Mouse (Mus musculus): ENCODE results near the gene Ipo5. TPM values are rescaled to one million over a fixed set of nuclear protein-coding genes. Genes with fewer than 3 reads are reported as not detected.
A peak's percentile ranks its signal among the peaks of the same experiment; 100 is the strongest.

Ipo5 gene
- polyA plus RNA-seq, 1 experiment from 2014 or later: 34.9 TPM

DNA sequence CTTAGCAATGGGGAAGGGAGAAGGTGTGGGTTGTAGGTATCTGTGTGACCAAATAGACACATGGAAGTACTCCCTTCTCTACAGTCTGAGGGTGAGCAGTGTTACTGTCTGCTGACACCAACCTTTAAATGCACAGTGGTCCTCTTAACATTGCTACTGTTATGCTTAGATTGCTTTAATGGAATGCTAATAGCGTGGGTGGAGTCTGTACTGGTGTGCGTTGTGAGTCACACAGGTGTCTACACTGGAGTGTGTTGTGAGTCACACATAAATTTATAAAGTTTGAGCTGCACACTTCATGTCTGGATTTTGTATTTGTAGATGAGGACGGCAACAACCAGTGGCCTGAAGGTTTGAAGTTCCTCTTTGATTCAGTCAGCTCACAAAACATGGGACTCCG is 10.8 kb downstream of the Ipo5 start:
- Histone ChIP-seq H3K4me1 (replicated peaks) (no peaks in the 10 kb centered on the region), H3K27ac (replicated peaks) (no peak overlapping the region), H3K36me3 (replicated peaks) (peaks cover 89% of the 10 kb centered on the region), H3K4me2 (no peak overlapping the region), H3K9me3 (replicated peaks) (no peaks in the 10 kb centered on the region), H3K9ac (no peak overlapping the region), H3K27me3 (no peaks in the 10 kb centered on the region), H3K4me3 (replicated peaks) (no peak overlapping the region)
- ATAC-seq (ENCODE audit: insufficient read depth): no peak
- WGBS (ENCODE audit: insufficient replicate concordance): 82% methylated on average over 4 of the region's 4 CpGs

DNA sequence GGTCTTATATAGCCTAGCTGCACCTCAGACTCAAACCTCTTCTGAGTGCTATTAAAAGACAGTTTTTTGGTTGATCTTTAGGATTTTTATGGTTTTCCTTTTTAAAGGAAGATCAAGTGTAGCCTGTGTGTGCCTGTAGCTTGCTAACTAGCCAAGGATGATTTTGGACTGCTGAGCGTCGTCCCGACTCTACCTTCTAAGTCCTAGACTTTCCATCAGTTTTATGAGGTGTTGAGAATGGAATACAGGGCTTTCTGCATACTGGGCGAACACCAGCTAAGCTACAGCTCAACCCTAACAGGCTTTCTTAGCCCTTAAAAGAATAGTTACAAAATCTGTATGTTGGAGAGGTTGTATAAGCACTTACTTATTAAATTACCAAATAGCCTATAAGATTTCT is 13.0 kb downstream of the Ipo5 start:
- peaks cover 98% of the 10 kb centered on the region for H3K36me3 ChIP-seq (replicated peaks)
- 81% methylated on average over 4 of the region's 4 CpGs for WGBS (ENCODE audit: insufficient replicate concordance)

DNA sequence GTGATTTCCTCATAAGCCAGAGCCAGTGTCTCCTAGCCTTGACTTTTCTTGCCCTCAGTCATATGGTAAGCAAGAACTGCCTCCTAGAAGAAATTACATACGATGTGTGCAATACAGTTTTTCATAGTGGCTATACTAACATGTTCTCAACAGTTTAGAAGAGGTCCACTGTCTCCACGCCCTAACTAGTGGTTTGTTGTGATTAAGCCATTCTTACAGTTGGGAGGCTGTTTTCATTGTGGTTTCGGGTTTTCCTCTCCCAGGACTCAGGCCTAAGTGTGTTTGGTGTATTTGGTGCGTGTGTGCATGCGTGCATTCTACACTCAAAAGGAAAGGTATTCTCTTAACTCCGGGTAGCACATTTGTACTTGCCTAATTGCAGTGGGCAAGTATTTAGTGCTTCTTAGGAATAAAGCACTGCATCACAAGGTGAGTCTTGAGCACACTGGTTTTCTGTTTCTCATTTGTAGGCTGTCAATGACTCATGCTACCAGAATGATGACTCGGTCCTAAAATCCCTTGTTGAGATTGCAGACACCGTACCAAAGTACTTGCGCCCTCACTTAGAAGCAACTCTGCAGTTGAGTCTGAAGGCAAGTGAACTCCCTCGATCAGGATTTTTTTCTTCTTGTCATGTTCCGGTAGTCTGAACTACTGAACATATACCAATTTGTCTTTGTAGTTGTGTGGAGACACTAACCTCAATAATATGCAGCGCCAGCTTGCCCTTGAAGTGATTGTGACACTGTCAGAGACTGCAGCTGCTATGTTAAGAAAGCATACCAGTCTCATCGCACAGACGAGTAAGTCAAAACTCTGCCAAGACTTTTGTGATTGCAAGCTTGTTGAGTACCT is 14.9 kb downstream of the Ipo5 start:
- no peak for ATAC-seq (ENCODE audit: insufficient read depth)

More for the DNA sequence above, 13.0 kb downstream of the Ipo5 start:
- Histone ChIP-seq H3K9ac (no peak overlapping the region), H3K4me2 (no peak overlapping the region), H3K27me3 (no peaks in the 10 kb centered on the region), H3K4me3 (replicated peaks) (no peak overlapping the region), H3K9me3 (replicated peaks) (no peaks in the 10 kb centered on the region), H3K27ac (replicated peaks) (no peak overlapping the region), H3K4me1 (replicated peaks) (no peaks in the 10 kb centered on the region)
- ATAC-seq (ENCODE audit: insufficient read depth): no peak

DNA sequence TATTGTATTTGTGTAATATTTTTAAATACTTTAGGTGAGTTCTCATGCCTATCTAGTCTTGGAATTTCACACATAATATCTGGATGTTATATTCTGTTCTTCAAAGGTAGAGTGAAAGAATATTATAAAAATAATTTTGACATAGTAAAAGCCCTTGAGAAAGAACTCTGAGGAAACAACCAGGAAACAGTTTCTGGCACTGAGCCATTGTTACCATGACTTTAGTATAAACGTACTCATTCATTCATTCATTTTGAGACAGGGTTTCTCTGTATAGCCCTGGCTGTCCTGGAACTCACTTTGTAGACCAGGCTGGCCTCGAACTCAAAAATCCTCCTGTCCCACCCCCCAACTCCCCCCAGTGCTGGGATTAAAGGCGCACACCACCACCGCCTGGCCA is 20.2 kb downstream of the Ipo5 start:
- Histone ChIP-seq H3K27me3 (no peaks in the 10 kb centered on the region), H3K9me3 (replicated peaks) (no peaks in the 10 kb centered on the region), H3K4me2 (no peak overlapping the region), H3K4me3 (replicated peaks) (no peak overlapping the region), H3K9ac (no peak overlapping the region), H3K27ac (replicated peaks) (no peak overlapping the region), H3K4me1 (replicated peaks) (no peaks in the 10 kb centered on the region), H3K36me3 (replicated peaks) (peaks cover 91% of the 10 kb centered on the region)
- WGBS (ENCODE audit: insufficient replicate concordance): 74% methylated on average over 4 of the region's 4 CpGs
- no peak for ATAC-seq (ENCODE audit: insufficient read depth)

More for the DNA sequence above, 14.9 kb downstream of the Ipo5 start:
- Histone ChIP-seq H3K9ac (no peak overlapping the region), H3K36me3 (replicated peaks) (peaks cover 97% of the 10 kb centered on the region), H3K27ac (replicated peaks) (no peak overlapping the region), H3K27me3 (no peaks in the 10 kb centered on the region), H3K4me3 (replicated peaks) (no peak overlapping the region), H3K4me2 (no peak overlapping the region), H3K4me1 (replicated peaks) (no peaks in the 10 kb centered on the region), H3K9me3 (replicated peaks) (no peaks in the 10 kb centered on the region)
- 83% methylated on average over 14 of the region's 14 CpGs for WGBS (ENCODE audit: insufficient replicate concordance)

DNA sequence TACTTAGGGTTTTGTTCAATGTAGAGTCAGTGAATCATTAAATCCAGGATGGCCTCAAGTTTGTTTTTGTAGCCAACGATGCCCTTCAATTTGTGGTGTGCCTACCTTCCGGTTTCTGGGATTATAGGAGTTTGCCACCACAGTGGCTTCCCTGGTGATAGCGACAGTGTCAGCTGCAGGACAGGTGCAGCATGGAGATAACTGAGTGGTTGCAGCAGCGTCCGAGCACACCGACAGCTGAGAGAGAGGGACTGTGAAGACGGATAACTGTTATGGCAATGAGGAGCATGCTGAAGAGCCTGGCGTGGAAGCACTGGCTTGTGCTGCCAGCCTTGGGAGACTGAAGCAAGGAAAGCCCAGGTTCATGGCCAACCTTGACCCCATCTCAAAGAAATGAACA is 22.6 kb downstream of the Ipo5 start:
- H3K27me3 ChIP-seq: no peaks in the 10 kb centered on the region
- H3K4me3 ChIP-seq (replicated peaks): no peak overlapping the region
- H3K4me1 ChIP-seq (replicated peaks): no peaks in the 10 kb centered on the region
- H3K9me3 ChIP-seq (replicated peaks): no peaks in the 10 kb centered on the region
- no peak overlapping the region for H3K27ac ChIP-seq (replicated peaks)
- H3K4me2 ChIP-seq: no peak overlapping the region
- ATAC-seq (ENCODE audit: insufficient read depth): peak; percentile 73
- 44% methylated on average over 8 of the region's 8 CpGs for WGBS (ENCODE audit: insufficient replicate concordance)
- H3K36me3 ChIP-seq (replicated peaks): peaks cover 93% of the 10 kb centered on the region
- no peak overlapping the region for H3K9ac ChIP-seq

DNA sequence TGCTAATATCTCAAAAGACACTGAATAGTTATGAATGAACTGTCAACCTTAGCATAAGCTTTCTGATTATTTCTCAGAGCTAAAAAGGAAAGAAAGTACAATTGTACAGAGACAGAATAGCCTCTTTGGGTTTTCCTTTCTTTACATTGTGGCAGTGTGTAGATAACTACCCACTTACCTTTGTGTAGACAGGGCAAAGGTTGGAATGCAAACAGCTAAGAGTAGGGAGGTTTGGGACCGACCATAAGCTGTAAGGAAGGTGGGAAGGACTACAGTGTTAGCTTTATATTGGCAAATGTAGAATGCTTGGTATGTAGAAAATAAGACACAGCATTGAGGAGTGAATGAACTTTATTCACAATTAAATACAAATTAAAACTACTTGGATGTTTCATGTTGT is 26.1 kb downstream of the Ipo5 start:
- ATAC-seq (ENCODE audit: insufficient read depth): no peak
- no peak overlapping the region for H3K4me2 ChIP-seq
- H3K36me3 ChIP-seq (replicated peaks): peaks cover 98% of the 10 kb centered on the region
- H3K9me3 ChIP-seq (replicated peaks): no peaks in the 10 kb centered on the region
- H3K27me3 ChIP-seq: no peaks in the 10 kb centered on the region
- H3K27ac ChIP-seq (replicated peaks): no peak overlapping the region
- H3K4me1 ChIP-seq (replicated peaks): no peaks in the 10 kb centered on the region
- H3K4me3 ChIP-seq (replicated peaks): no peak overlapping the region
- H3K9ac ChIP-seq: no peak overlapping the region
- whole genome bisulfite sequencing (ENCODE audit: insufficient replicate concordance): 76% methylated on average over 1 of the region's 1 CpGs

DNA sequence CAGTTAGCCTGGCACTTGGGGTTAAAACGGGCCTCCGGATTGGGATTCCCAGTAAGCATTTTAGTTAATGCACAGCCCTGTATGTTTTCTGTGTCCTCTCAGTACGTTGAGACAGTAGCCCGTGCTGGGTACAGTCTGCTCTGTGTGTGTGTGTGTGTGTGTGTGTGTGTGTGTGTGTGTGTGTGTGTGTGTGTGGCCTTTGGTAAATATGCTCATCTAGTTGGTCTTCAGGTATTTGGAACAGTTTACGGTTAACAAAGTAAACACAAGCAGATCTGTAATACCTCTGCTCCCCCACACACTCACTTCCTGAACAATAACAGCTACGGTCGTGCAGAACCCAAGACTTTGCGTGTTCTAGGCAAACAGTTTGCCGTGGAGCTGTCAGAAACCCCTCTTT is 31.8 kb downstream of the Ipo5 start:
- Histone ChIP-seq H3K4me1 (replicated peaks) (no peaks in the 10 kb centered on the region), H3K27ac (replicated peaks) (no peak overlapping the region), H3K27me3 (no peaks in the 10 kb centered on the region), H3K9me3 (replicated peaks) (no peaks in the 10 kb centered on the region), H3K36me3 (replicated peaks) (peaks cover 97% of the 10 kb centered on the region), H3K9ac (no peak overlapping the region), H3K4me2 (no peak overlapping the region), H3K4me3 (replicated peaks) (no peak overlapping the region)
- 85% methylated on average over 9 of the region's 9 CpGs for WGBS (ENCODE audit: insufficient replicate concordance)
- ATAC-seq (ENCODE audit: insufficient read depth): no peak

DNA sequence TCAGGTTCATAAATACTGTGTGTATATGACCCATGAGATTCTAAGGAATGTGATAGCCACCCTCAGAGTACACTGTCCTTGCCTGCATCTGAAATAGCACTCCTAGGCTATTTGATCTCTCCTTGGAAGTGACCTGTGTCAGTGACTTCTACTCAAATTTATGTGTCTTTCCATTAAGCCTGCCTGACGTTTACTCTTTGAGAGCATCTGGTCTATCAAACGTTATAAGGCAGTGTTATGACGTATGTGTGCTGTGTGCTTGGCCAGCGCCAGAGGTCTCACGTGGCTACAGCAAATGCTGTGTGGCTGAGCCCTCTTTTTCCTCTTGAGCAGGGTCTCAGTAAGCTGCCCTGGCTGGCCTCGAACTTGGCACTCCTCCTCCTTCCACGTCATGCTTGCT is 34.1 kb downstream of the Ipo5 start:
- H3K27ac ChIP-seq (replicated peaks): no peak overlapping the region
- WGBS (ENCODE audit: insufficient replicate concordance): 75% methylated on average over 7 of the region's 7 CpGs
- no peak overlapping the region for H3K9ac ChIP-seq
- H3K9me3 ChIP-seq (replicated peaks): no peaks in the 10 kb centered on the region
- peaks cover 92% of the 10 kb centered on the region for H3K36me3 ChIP-seq (replicated peaks)
- H3K4me3 ChIP-seq (replicated peaks): no peak overlapping the region
- H3K4me2 ChIP-seq: no peak overlapping the region
- H3K27me3 ChIP-seq: no peaks in the 10 kb centered on the region
- no peaks in the 10 kb centered on the region for H3K4me1 ChIP-seq (replicated peaks)
- ATAC-seq (ENCODE audit: insufficient read depth): no peak

DNA sequence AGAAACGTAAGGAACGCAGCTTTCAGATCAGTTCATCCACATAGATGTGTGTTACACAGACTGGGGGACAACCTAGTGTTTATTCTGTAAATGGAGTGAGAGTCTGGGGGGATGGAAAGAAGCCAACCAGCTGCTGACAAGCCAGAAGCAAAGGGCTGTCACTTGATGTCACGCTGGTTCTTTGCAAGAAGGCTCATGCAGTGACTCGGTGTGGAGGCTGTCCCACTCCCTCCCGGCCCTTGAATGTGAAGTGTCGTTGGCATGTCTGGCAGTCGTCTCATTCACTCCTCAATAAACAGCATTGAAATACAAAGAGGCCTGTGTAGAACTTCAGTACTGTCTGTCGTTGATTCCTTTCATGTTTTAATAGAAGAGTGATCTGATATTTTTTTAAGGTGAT is 36.1 kb downstream of the Ipo5 start:
- H3K36me3 ChIP-seq (replicated peaks): peaks cover 73% of the 10 kb centered on the region
- ATAC-seq (ENCODE audit: insufficient read depth): no peak
- H3K27ac ChIP-seq (replicated peaks): no peak overlapping the region
- H3K27me3 ChIP-seq: no peaks in the 10 kb centered on the region
- WGBS (ENCODE audit: insufficient replicate concordance): 86% methylated on average over 8 of the region's 8 CpGs
- H3K4me2 ChIP-seq: no peak overlapping the region
- no peak overlapping the region for H3K4me3 ChIP-seq (replicated peaks)
- no peak overlapping the region for H3K9ac ChIP-seq
- no peaks in the 10 kb centered on the region for H3K4me1 ChIP-seq (replicated peaks)
- H3K9me3 ChIP-seq (replicated peaks): no peaks in the 10 kb centered on the region

DNA sequence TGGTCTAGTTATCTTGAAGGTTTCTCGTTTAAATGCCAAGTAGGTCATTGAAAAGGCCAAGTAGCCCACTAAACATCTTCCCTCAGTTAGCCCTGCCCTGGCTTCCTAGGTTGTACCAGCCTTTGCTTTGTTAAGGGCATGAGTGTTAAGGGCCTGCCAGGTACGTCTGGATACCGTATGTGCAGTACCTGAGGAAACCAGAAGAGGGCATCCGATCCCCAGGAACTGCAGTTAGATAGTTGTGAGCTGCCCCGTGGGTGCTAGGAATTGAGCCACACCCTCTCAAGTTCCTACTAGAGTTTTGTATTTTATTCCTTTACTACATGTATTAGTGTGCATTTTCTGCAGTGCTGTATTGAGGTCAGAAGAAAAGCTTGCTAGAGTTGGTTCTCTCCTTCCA is 38.0 kb downstream of the Ipo5 start:
- 70% methylated on average over 5 of the region's 5 CpGs for WGBS (ENCODE audit: insufficient replicate concordance)
- no peak overlapping the region for H3K4me2 ChIP-seq
- no peaks in the 10 kb centered on the region for H3K27me3 ChIP-seq
- no peaks in the 10 kb centered on the region for H3K9me3 ChIP-seq (replicated peaks)
- no peak overlapping the region for H3K27ac ChIP-seq (replicated peaks)
- no peak overlapping the region for H3K9ac ChIP-seq
- no peaks in the 10 kb centered on the region for H3K4me1 ChIP-seq (replicated peaks)
- H3K36me3 ChIP-seq (replicated peaks): peaks cover 54% of the 10 kb centered on the region
- no peak overlapping the region for H3K4me3 ChIP-seq (replicated peaks)
- ATAC-seq (ENCODE audit: insufficient read depth): no peak

DNA sequence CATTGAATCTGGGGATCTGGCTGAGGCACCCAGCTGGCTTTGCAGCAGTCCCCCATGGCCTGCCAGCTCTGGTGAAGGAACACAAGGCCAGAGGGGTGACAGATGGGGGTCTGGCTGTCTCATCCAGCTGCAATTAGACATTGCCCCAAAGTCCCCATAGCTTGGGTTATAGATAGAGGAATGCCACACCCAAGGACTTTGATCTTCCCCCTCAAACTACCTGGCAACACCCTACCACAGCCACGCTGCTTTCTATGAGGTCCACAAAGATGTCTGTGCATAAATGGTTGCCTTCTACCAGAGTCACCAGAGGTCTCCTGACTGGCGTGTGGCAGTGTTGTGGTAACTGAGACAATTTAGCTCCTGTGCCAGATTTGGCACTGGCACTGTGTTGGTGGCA is 39.0 kb downstream of the Ipo5 start:
- no peaks in the 10 kb centered on the region for H3K27me3 ChIP-seq
- H3K27ac ChIP-seq (replicated peaks): no peak overlapping the region
- H3K36me3 ChIP-seq (replicated peaks): peaks cover 43% of the 10 kb centered on the region
- no peaks in the 10 kb centered on the region for H3K9me3 ChIP-seq (replicated peaks)
- ATAC-seq (ENCODE audit: insufficient read depth): no peak
- no peak overlapping the region for H3K9ac ChIP-seq
- no peak overlapping the region for H3K4me3 ChIP-seq (replicated peaks)
- 82% methylated on average over 2 of the region's 2 CpGs for WGBS (ENCODE audit: insufficient replicate concordance)
- no peak overlapping the region for H3K4me2 ChIP-seq
- no peaks in the 10 kb centered on the region for H3K4me1 ChIP-seq (replicated peaks)

DNA sequence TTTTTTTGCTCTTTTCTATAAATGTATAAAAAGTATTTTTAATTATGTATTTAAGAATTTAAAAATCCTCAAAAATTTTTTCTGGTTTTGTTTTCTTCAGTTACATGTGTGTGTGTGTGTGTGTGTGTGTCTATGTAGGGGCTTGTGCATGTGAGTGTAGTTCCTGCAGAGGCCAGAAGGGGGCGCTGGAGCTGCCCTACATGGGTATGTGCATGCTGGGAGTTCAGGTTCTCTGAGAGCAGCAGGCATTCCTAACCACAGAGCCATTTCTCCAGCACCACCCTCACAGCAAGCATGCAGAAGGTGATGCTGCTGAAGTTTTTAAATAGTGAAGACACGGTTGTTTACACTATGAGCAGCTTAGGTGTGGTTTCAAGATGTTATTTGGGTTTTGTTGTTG is 41.4 kb downstream of the Ipo5 start:
- Histone ChIP-seq H3K4me3 (replicated peaks) (no peak overlapping the region), H3K36me3 (replicated peaks) (peaks cover 20% of the 10 kb centered on the region), H3K9ac (no peak overlapping the region), H3K9me3 (replicated peaks) (no peaks in the 10 kb centered on the region), H3K27ac (replicated peaks) (no peak overlapping the region), H3K27me3 (no peaks in the 10 kb centered on the region), H3K4me2 (no peak overlapping the region), H3K4me1 (replicated peaks) (no peaks in the 10 kb centered on the region)
- WGBS (ENCODE audit: insufficient replicate concordance): 37% methylated on average over 2 of the region's 2 CpGs
- ATAC-seq (ENCODE audit: insufficient read depth): no peak

Measured in liver, embryonic 15.5 days (tissue).